Comparison of ENCODE assay signal across 15 mouse cellular contexts in genomic region chr7:79890436-79891221, GRCm38 (mm10). TPM values are rescaled to one million over a fixed set of nuclear protein-coding genes. Genes with fewer than 3 reads are reported as not detected.
DNase-seq lines count a peak whose midpoint lies in the region; ATAC-seq and TF ChIP-seq lines count a peak whose summit lies in the region.
"Had no signal": no experiment of that assay in that cellular context is flagged by ENCODE, and none has a peak within 500 bp of the region (broad histone marks: within the 10 kb centered on the region; RNA-seq: fewer than 3 reads in every experiment).

No protein-coding gene starts in this region.

- no peaks in the 10 kb centered on the region for H3K9me3 ChIP-seq in lung, embryonic 16.5 days (ENCODE audit: control insufficient read depth, low read length)
- H3K9me3 ChIP-seq: embryonic facial prominence, embryonic 13.5 days; limb, embryonic 10.5 days had no signal

- no peak overlapping the region for H3K27ac ChIP-seq in kidney, adult 2 months (ENCODE audit: insufficient read depth, low read depth, low read length)
- no peak overlapping the region for H3K27ac ChIP-seq in lung, embryonic 16.5 days (ENCODE audit: low read length)
- H3K27ac ChIP-seq: embryonic facial prominence, embryonic 13.5 days; limb, embryonic 10.5 days; macrophage had no signal

- no peak overlapping the region for H3K9ac ChIP-seq in lung, embryonic 16.5 days (ENCODE audit: low read length)
- H3K9ac ChIP-seq: embryonic facial prominence, embryonic 13.5 days had no signal

- TF ChIP-seq POLR2A in kidney, adult 2 months (IDR thresholded peaks at IDR 0.05; ENCODE audit: low read depth, low read length), result no peak

- peak; percentile 63 for DNase-seq in ES-CJ7 (ENCODE audit: low read depth, low spot score)
- DNase-seq in MN1 (ENCODE audit: low spot score), result peak; percentile 39
- peak; percentile 77 for DNase-seq in kidney, adult 2 months
- no peak for DNase-seq in layer of hippocampus, postnatal 25 days (ENCODE audit: extremely low spot score in 1 of 2, low spot score in 1 of 2)
- no peak for DNase-seq in layer of hippocampus, postnatal 36 days
- DNase-seq: cerebellum, postnatal 10 days; heart, adult 18-20 months; heart, postnatal 36 days; spleen, adult 18-20 months; thymus, postnatal 25 days had no signal

- no peaks in the 10 kb centered on the region for H3K27me3 ChIP-seq in kidney, adult 2 months (replicated peaks; ENCODE audit: control insufficient read depth, insufficient read depth, low read length)
- H3K27me3 ChIP-seq in lung, embryonic 16.5 days (ENCODE audit: control insufficient read depth, insufficient read depth, low read depth, low read length), result no peaks in the 10 kb centered on the region
- H3K27me3 ChIP-seq: embryonic facial prominence, embryonic 13.5 days had no signal

- no peaks in the 10 kb centered on the region for H3K36me3 ChIP-seq in kidney, adult 2 months (ENCODE audit: control insufficient read depth, insufficient read depth, low read length)
- H3K36me3 ChIP-seq in lung, embryonic 16.5 days (ENCODE audit: control insufficient read depth, insufficient read depth, low read length), result 0 out of 2 replicates have a peak, but pooled peaks cover 2% of the 10 kb centered on the region

- 0 out of 2 replicates have a peak, but pooled peaks have one; percentile 24 for ATAC-seq in lung, embryonic 16.5 days (ENCODE audit: low read depth)
- no peak for ATAC-seq in CD4-positive, CD25-positive, alpha-beta regulatory T cell, adult 4 months

- TF ChIP-seq CTCF in kidney, adult 2 months (conservative IDR thresholded peaks at IDR 0.05; ENCODE audit: insufficient read depth, insufficient read length, low read depth, low read length), result no peak

- H3K4me1 ChIP-seq in kidney, adult 2 months (ENCODE audit: control insufficient read depth, insufficient read depth, low read length), result peaks cover 13% of the 10 kb centered on the region
- H3K4me1 ChIP-seq in lung, embryonic 16.5 days (replicated peaks; ENCODE audit: control insufficient read depth, insufficient read depth, low read length), result peaks cover 2% of the 10 kb centered on the region; the same call in 1 of the 2 replicates
- H3K4me1 ChIP-seq: embryonic facial prominence, embryonic 13.5 days; limb, embryonic 10.5 days had no signal

- 54% methylated on average over 15 of the region's 15 CpGs for WGBS in kidney, adult 2 months
- WGBS in lung, embryonic 16.5 days, result 70% methylated on average over 15 of the region's 15 CpGs

- no peak overlapping the region for H3K4me3 ChIP-seq in kidney, adult 2 months (ENCODE audit: insufficient read depth, low read depth, low read length)
- no peak overlapping the region for H3K4me3 ChIP-seq in lung, embryonic 16.5 days (ENCODE audit: low read length)
- H3K4me3 ChIP-seq: embryonic facial prominence, embryonic 13.5 days; limb, embryonic 10.5 days had no signal

- H3K4me2 ChIP-seq in lung, embryonic 16.5 days (ENCODE audit: low read depth, low read length), result no peak overlapping the region
- H3K4me2 ChIP-seq: embryonic facial prominence, embryonic 13.5 days had no signal

RNA-seq across cellular contexts. Expression of gene Anpep, which starts 29.8 kb away (rescaled TPM):
- 170 and 175 TPM in 2 replicates for polyA plus RNA-seq in kidney, adult 2 months (2012; rRNA removed)
- polyA plus RNA-seq in lung, embryonic 16.5 days (2015; fragmentation: Nextera tagmentation; extraction: Ambion mirVana), result 7.4 and 9.7 TPM in 2 replicates
- total RNA-seq in layer of hippocampus, postnatal 25 days (2021), result 1 to 10 TPM; 2.9 to 4.3 TPM
- polyA plus RNA-seq in CD4-positive, CD25-positive, alpha-beta regulatory T cell, adult 4 months (2017; shearing (Covaris generic)), result under 1 TPM in 1 of 2 experiments, not detected in 1; 0.54 TPM
- total RNA-seq in layer of hippocampus, postnatal 36 days (2021), result 1 to 10 TPM; 3.1 to 4.8 TPM

RNA-seq across cellular contexts. Expression of gene Ap3s2, which starts 29.8 kb away (rescaled TPM):
- polyA plus RNA-seq in kidney, adult 2 months (2012; rRNA removed), result 18.0 and 19.6 TPM in 2 replicates
- 22.3 and 25.8 TPM in 2 replicates for polyA plus RNA-seq in lung, embryonic 16.5 days (2015; fragmentation: Nextera tagmentation; extraction: Ambion mirVana)
- 10 to 100 TPM; 46.6 to 51.4 TPM for total RNA-seq in layer of hippocampus, postnatal 25 days (2021)
- polyA plus RNA-seq in CD4-positive, CD25-positive, alpha-beta regulatory T cell, adult 4 months (2017; shearing (Covaris generic)), result 10 to 100 TPM; 31.8 to 32.9 TPM
- 10 to 100 TPM; 47.4 to 49.6 TPM for total RNA-seq in layer of hippocampus, postnatal 36 days (2021)

RNA-seq across cellular contexts. Expression of gene Arpin, which starts 44.5 kb away (rescaled TPM):
- polyA plus RNA-seq in kidney, adult 2 months (2012; rRNA removed), result 15.4 and 17.0 TPM in 2 replicates
- polyA plus RNA-seq in lung, embryonic 16.5 days (2015; fragmentation: Nextera tagmentation; extraction: Ambion mirVana), result 27.7 and 28.4 TPM in 2 replicates
- total RNA-seq in layer of hippocampus, postnatal 25 days (2021), result 10 to 100 TPM; 11.7 to 14.2 TPM
- not detected for polyA plus RNA-seq in CD4-positive, CD25-positive, alpha-beta regulatory T cell, adult 4 months (2017; shearing (Covaris generic))
- 10 to 100 TPM; 12.0 to 13.4 TPM for total RNA-seq in layer of hippocampus, postnatal 36 days (2021)

Comparison
In these comparisons a context has a peak if more than half of its experiments do, and no peak if none do; other contexts are left out.
1. DNase-seq: peak in ES-CJ7 (single experiment), MN1 (single experiment) and kidney, adult 2 months (single experiment); none in layer of hippocampus, postnatal 25 days (0 of 2) and layer of hippocampus, postnatal 36 days (0 of 2).
2. RNA of gene Anpep, which starts 29.8 kb away (polyA plus RNA-seq): 170 to 175 TPM in kidney, adult 2 months; 7.4 to 9.7 TPM in lung, embryonic 16.5 days and 0.54 TPM in CD4-positive, CD25-positive, alpha-beta regulatory T cell, adult 4 months; every median in the first group is over 10 times any median in the second.
3. RNA of gene Arpin, which starts 44.5 kb away (polyA plus RNA-seq): 27.7 to 28.4 TPM in lung, embryonic 16.5 days and 15.4 to 17.0 TPM in kidney, adult 2 months; not detected in CD4-positive, CD25-positive, alpha-beta regulatory T cell, adult 4 months; every median in the first group is over 10 times any median in the second.